Mouse (Mus musculus): ENCODE data around the gene Unc45b. TPM values are rescaled to one million over a fixed set of nuclear protein-coding genes. Genes with fewer than 3 reads are reported as not detected.

Unc45b gene
- polyA plus RNA-seq, 1 experiment = 99.6 TPM

DNA sequence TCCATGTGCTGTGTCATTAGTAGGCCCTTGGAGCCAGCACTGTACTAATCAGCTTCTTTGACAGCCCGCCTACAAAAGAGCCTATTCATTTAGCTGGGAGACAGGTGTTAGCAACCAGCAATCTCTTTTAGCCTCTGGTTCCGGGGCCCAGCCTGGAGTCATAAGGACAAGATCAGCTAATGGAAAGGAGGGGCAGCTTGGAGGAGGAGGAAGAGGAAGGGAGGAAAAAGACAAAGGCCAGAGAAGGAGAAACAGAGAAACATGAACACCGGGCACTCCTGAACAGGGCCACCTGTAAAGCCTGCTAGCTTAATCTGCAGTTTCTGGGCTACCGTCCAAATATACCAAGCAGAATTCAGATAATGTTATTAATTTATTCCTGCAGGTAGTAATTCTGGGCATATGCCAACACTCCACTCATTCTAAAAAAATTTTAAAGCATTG, 46.8 kb upstream of the Unc45b start:
- H3K79me2 ChIP-seq (ENCODE audit: control insufficient read depth, insufficient read depth) = no peaks in the 10 kb centered on the region
- no peaks in the 10 kb centered on the region for H3K36me3 ChIP-seq (ENCODE audit: control insufficient read depth, insufficient read depth)
- TF ChIP-seq CEBPB (IDR thresholded peaks at IDR 0.05; ENCODE audit: insufficient read depth, poor library complexity, severe bottlenecking) = no peak
- no peak for TF ChIP-seq TCF12 (IDR thresholded peaks at IDR 0.05; ENCODE audit: insufficient read depth, poor library complexity, severe bottlenecking)
- TF ChIP-seq USF1 (IDR thresholded peaks at IDR 0.05; ENCODE audit: low read depth) = no peak
- no peak for TF ChIP-seq POLR2A (IDR thresholded peaks at IDR 0.05; ENCODE audit: insufficient read length, low read depth)
- TF ChIP-seq SRF (IDR thresholded peaks at IDR 0.05; ENCODE audit: control insufficient read depth, insufficient read length, low read depth) = no peak
- no peak for TF ChIP-seq MYOG (IDR thresholded peaks at IDR 0.05; ENCODE audit: control insufficient read depth in 1 of 3, insufficient read depth in 1 of 3, insufficient read length in 2 of 3, low read depth in 2 of 3)
- no peak for TF ChIP-seq MAX (IDR thresholded peaks at IDR 0.05; ENCODE audit: low read depth)
- no peak for TF ChIP-seq POLR2AphosphoS2 (IDR thresholded peaks at IDR 0.05; ENCODE audit: insufficient read length, low read depth)
- TF ChIP-seq TCF3 (IDR thresholded peaks at IDR 0.05; ENCODE audit: insufficient read length, low read depth) = no peak
- TF ChIP-seq E2F4 (IDR thresholded peaks at IDR 0.05; ENCODE audit: insufficient read depth) = no peak
- TF ChIP-seq REST (IDR thresholded peaks at IDR 0.05; ENCODE audit: insufficient read depth, insufficient read length) = no peak
- no peak for TF ChIP-seq MYOD1 (IDR thresholded peaks at IDR 0.05; ENCODE audit: control insufficient read depth in 1 of 3, insufficient read length in 2 of 3, low read depth in 2 of 3)
- H3ac ChIP-seq (ENCODE audit: control insufficient read depth, insufficient read length) = no peak overlapping the region
- no peak overlapping the region for H3K4me3 ChIP-seq
- no peak overlapping the region for H3K4me2 ChIP-seq (ENCODE audit: low read depth)
- no peaks in the 10 kb centered on the region for H3K27me3 ChIP-seq (ENCODE audit: control insufficient read depth, insufficient read depth, insufficient read length)

DNA sequence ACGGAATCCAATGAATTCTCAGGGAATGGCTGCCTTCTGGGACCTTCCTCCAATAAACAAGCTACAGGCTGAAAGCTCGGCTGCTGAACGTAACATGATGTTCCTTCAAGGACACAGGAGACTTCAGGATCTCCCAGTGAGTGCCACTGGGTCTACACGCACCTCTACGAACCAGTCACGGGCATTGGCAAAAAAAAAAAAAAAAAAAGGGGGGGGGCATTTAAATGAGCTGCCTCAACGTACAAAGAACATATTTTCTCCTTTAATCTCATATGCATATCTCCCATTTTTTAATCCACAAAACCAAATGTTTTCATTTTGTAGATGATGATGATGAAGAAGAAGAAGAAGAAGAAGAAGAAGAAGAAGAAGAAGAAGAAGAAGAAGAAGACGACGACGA, 44.4 kb upstream of the Unc45b start:
- no peaks in the 10 kb centered on the region for H3K27me3 ChIP-seq (ENCODE audit: control insufficient read depth, insufficient read depth, insufficient read length)
- H3K4me2 ChIP-seq (ENCODE audit: low read depth) = no peak overlapping the region
- H3K36me3 ChIP-seq (ENCODE audit: control insufficient read depth, insufficient read depth) = no peaks in the 10 kb centered on the region
- H3K79me2 ChIP-seq (ENCODE audit: control insufficient read depth, insufficient read depth) = no peaks in the 10 kb centered on the region
- no peak for TF ChIP-seq MAX (IDR thresholded peaks at IDR 0.05; ENCODE audit: low read depth)
- no peak for TF ChIP-seq E2F4 (IDR thresholded peaks at IDR 0.05; ENCODE audit: insufficient read depth)
- no peak overlapping the region for H3K4me3 ChIP-seq
- no peak overlapping the region for H3ac ChIP-seq (ENCODE audit: control insufficient read depth, insufficient read length)

DNA sequence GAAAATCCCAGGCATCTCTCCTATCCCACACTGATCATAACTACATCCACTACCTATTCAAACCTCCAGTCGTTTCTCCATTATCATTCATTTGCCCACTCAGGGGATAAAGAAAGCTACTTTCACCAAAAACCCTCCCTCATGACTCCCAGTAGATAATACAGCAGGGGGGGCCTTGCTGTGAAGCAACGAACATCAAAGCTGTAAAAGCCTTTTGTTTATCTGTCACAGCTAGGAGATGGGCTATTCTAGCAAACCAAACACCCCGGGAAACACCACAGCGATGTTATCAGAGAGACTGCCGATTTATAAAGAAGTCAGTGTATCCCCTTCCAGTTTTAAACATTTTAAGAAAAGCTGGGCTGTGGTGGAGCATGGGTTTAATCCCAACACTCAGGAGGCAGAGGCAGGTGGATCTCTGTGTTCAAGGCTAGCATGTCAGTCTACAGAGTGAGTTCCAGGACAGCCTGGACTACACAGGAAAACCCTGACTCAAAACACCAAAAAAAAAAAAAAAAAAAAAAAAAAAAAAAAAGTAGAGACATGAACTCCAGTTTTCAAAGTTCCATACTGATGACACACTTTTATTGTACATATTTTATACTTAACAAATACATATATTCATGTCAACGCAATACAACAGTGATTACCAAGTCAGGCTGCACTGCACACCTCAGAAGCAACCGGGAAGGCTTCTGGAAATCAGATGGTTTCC, 43.3 kb upstream of the Unc45b start:
- H3K4me2 ChIP-seq (ENCODE audit: low read depth) = no peak overlapping the region
- H3K79me2 ChIP-seq (ENCODE audit: control insufficient read depth, insufficient read depth) = no peaks in the 10 kb centered on the region
- no peaks in the 10 kb centered on the region for H3K27me3 ChIP-seq (ENCODE audit: control insufficient read depth, insufficient read depth, insufficient read length)
- no peak for TF ChIP-seq MAX (IDR thresholded peaks at IDR 0.05; ENCODE audit: low read depth)
- H3K36me3 ChIP-seq (ENCODE audit: control insufficient read depth, insufficient read depth) = no peaks in the 10 kb centered on the region
- no peak overlapping the region for H3ac ChIP-seq (ENCODE audit: control insufficient read depth, insufficient read length)
- H3K4me3 ChIP-seq = no peak overlapping the region

DNA sequence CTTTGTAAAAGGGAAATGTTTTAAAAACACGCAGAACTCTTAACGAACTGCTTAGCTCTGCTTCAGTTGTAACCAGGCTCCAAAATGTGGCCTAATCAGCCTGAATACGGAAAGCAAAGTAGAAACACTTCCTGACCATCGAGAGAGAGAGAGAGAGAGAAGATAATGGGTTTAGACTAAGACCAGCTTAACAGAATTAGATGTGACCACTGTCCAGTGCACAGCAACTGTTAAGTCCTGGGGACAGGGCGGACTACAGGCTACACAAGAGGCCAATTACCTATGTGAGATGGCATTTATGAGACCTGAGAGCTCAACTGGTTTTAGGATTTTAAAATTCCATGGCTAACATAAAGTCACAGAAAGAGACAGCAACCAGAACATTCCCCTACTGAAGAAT, 42.4 kb upstream of the Unc45b start:
- TF ChIP-seq TCF12 (IDR thresholded peaks at IDR 0.05; ENCODE audit: insufficient read depth, poor library complexity, severe bottlenecking) (no peak), POLR2A (IDR thresholded peaks at IDR 0.05; ENCODE audit: insufficient read length, low read depth) (no peak), E2F4 (IDR thresholded peaks at IDR 0.05; ENCODE audit: insufficient read depth) (no peak), MYOG (IDR thresholded peaks at IDR 0.05; ENCODE audit: control insufficient read depth in 1 of 3, insufficient read depth in 1 of 3, insufficient read length in 2 of 3, low read depth in 2 of 3) (no peak), REST (IDR thresholded peaks at IDR 0.05; ENCODE audit: insufficient read depth, insufficient read length) (no peak), USF1 (IDR thresholded peaks at IDR 0.05; ENCODE audit: low read depth) (no peak), MAX (IDR thresholded peaks at IDR 0.05; ENCODE audit: low read depth) (no peak), CEBPB (IDR thresholded peaks at IDR 0.05; ENCODE audit: insufficient read depth, poor library complexity, severe bottlenecking) (no peak), POLR2AphosphoS2 (IDR thresholded peaks at IDR 0.05; ENCODE audit: insufficient read length, low read depth) (no peak), MYOD1 (IDR thresholded peaks at IDR 0.05; ENCODE audit: control insufficient read depth in 1 of 3, insufficient read length in 2 of 3, low read depth in 2 of 3) (no peak)
- no peaks in the 10 kb centered on the region for H3K36me3 ChIP-seq (ENCODE audit: control insufficient read depth, insufficient read depth)
- no peak overlapping the region for H3K4me3 ChIP-seq
- H3K4me2 ChIP-seq (ENCODE audit: low read depth) = no peak overlapping the region
- no peaks in the 10 kb centered on the region for H3K79me2 ChIP-seq (ENCODE audit: control insufficient read depth, insufficient read depth)
- H3K27me3 ChIP-seq (ENCODE audit: control insufficient read depth, insufficient read depth, insufficient read length) = no peaks in the 10 kb centered on the region
- no peak overlapping the region for H3ac ChIP-seq (ENCODE audit: control insufficient read depth, insufficient read length)

DNA sequence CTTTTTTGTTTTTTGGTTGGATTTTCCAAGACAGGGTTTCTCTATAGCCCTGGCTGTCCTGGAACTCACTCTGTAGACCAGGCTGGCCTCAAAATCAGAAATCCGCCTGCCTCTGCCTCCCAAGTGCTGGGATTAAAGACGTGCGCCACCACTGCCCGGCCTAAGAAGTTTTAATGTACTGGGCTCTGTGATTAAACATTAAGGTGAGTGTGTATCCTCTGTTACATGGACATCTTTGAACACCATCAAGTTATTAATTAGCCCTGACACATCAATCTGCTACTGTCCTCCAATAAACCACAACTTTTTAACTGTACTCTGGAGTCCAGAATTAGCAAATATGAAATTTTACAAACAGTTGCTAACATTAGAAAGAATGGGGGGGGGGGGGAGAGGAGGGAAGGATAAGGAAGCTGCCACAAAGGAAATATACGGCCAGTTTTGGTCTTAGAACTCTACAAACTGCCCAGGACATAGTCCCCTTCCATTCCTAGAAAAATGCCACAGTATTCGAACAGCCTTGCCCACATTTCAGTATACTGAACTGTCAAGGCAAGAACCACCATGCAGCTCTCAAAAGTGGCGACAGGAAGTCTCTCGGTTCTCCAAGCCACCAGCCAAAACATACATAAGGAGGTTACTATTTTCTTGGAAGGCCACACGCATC, 40.7 kb upstream of the Unc45b start:
- Histone ChIP-seq H3K4me2 (ENCODE audit: low read depth) (peak overlapping the region; percentile 87), H3K4me3 (peak overlapping the region; percentile 32), H3K27me3 (ENCODE audit: control insufficient read depth, insufficient read depth, insufficient read length) (no peaks in the 10 kb centered on the region), H3K79me2 (ENCODE audit: control insufficient read depth, insufficient read depth) (no peaks in the 10 kb centered on the region), H3K36me3 (ENCODE audit: control insufficient read depth, insufficient read depth) (no peaks in the 10 kb centered on the region), H3ac (ENCODE audit: control insufficient read depth, insufficient read length) (peak overlapping the region; percentile 41)
- no peak for TF ChIP-seq CEBPB (IDR thresholded peaks at IDR 0.05; ENCODE audit: insufficient read depth, poor library complexity, severe bottlenecking)
- TF ChIP-seq REST (IDR thresholded peaks at IDR 0.05; ENCODE audit: insufficient read depth, insufficient read length) = no peak

Data from myocyte (in vitro differentiated cells).